Mouse (Mus musculus) intestine, postnatal 0 days (tissue): ENCODE measurements at regions not wholly inside any gene's neighbourhood (a gene's known extent, or its start where the extent isn't known, plus 50 kb on each side); places are given as distances from the start of the nearest gene placed in this dataset.

Experiments
- ATAC-seq: fragments of 200-750 bp; cut with Nextera tagmentation; 2 replicates; pipeline ENCODE4 v1.8.0; 2017; ENCODE audit warnings: mild to moderate bottlenecking, moderate TSS enrichment, moderate library complexity
- H3K27ac ChIP-seq: fragments of 300-500 bp; sonication (generic); 2 replicates; pipeline ENCODE4 v1.5.1; 2014; ENCODE audit warnings: mild to moderate bottlenecking, low read depth, low read length, moderate library complexity
- H3K27me3 ChIP-seq: fragments of 300-500 bp; sonication (generic); replicated peaks from 2 replicates; pipeline ENCODE4 v1.6.1; 2014; ENCODE audit warnings: low read length, mixed read lengths; ENCODE audit not compliant: control insufficient read depth, insufficient read depth
- H3K36me3 ChIP-seq: fragments of 300-500 bp; sonication (generic); 2 replicates; pipeline ENCODE4 v1.6.1; 2014; ENCODE audit warnings: mild to moderate bottlenecking, moderate library complexity; ENCODE audit not compliant: control insufficient read depth, insufficient read depth
- H3K4me1 ChIP-seq: fragments of 300-500 bp; sonication (generic); replicated peaks from 2 replicates; pipeline ENCODE4 v1.6.1; 2014; ENCODE audit warnings: antibody characterized with exemption, low read length, mixed read lengths; ENCODE audit not compliant: control insufficient read depth, insufficient read depth
- H3K4me2 ChIP-seq: fragments of 300-500 bp; sonication (generic); replicated peaks from 2 replicates; pipeline ENCODE4 v1.6.1; 2014; ENCODE audit warnings: low read depth, mild to moderate bottlenecking, moderate library complexity
- H3K4me3 ChIP-seq: fragments of 300-500 bp; sonication (generic); 2 replicates; pipeline ENCODE4 v1.5.1; 2014; ENCODE audit warnings: low read depth, low read length
- H3K9ac ChIP-seq: fragments of 300-500 bp; sonication (generic); 2 replicates; pipeline ENCODE4 v1.6.1; 2014; ENCODE audit warnings: mild to moderate bottlenecking, low read depth, low read length
- H3K9me3 ChIP-seq: fragments of 300-500 bp; sonication (generic); 2 replicates; pipeline ENCODE4 v1.6.1; 2016; ENCODE audit warnings: mixed run types; ENCODE audit not compliant: control insufficient read depth
- CTCF ChIP-seq: sonication (generic); IDR thresholded peaks from 2 replicates; pipeline ENCODE4 v1.5.1; 2016; ENCODE audit warnings: low read depth, mild to moderate bottlenecking, control low read depth, antibody characterized with exemption, moderate library complexity
- WGBS: fragments of 180-500 bp; shearing (Covaris S2); extraction: QIAGEN DNeasy Blood & Tissue Kit; methylation state at CpG from one replicate; pipeline ENCODE4 v1.1.7; 2014; 5-methylcytosine and 5-hydroxymethylcytosine counted together

- Histone ChIP-seq H3K27me3 (no peaks in the 10 kb centered on the region), H3K36me3 (no peaks in the 10 kb centered on the region), H3K4me3 (no peak overlapping the region), H3K9me3 (no peaks in the 10 kb centered on the region), H3K9ac (no peak overlapping the region), H3K4me2 (no peak overlapping the region), H3K27ac (no peak overlapping the region), H3K4me1 (no peaks in the 10 kb centered on the region)
- no peak for TF ChIP-seq CTCF
- ATAC-seq: no peak
- WGBS: 79% methylated on average over 3 of the region's 3 CpGs
Observed at GRCm38 (mm10) chr12:58591480-58591829, 322.4 kb upstream of the Clec14a start.

GRCm38 (mm10) chr12:58590547-58591479 lies 321.7 kb upstream of the Clec14a start:
- H3K4me2 ChIP-seq: no peak overlapping the region
- no peaks in the 10 kb centered on the region for H3K27me3 ChIP-seq
- no peaks in the 10 kb centered on the region for H3K36me3 ChIP-seq
- H3K9ac ChIP-seq: no peak overlapping the region
- H3K4me3 ChIP-seq: no peak overlapping the region
- no peak for ATAC-seq
- no peaks in the 10 kb centered on the region for H3K9me3 ChIP-seq
- no peak for TF ChIP-seq CTCF
- no peak overlapping the region for H3K27ac ChIP-seq
- WGBS: 76% methylated on average over 7 of the region's 7 CpGs
- no peaks in the 10 kb centered on the region for H3K4me1 ChIP-seq

- no peak for ATAC-seq
- Histone ChIP-seq H3K9me3 (no peaks in the 10 kb centered on the region), H3K4me2 (no peak overlapping the region), H3K4me3 (no peak overlapping the region), H3K27ac (no peak overlapping the region), H3K9ac (no peak overlapping the region), H3K27me3 (no peaks in the 10 kb centered on the region), H3K36me3 (no peaks in the 10 kb centered on the region), H3K4me1 (no peaks in the 10 kb centered on the region)
- no peak for TF ChIP-seq CTCF
- WGBS: 91% methylated on average over 5 of the region's 5 CpGs
Observed at GRCm38 (mm10) chr12:58581811-58582572, 312.9 kb upstream of the Clec14a start.

GRCm38 (mm10) chr12:58569056-58569455 lies 300.0 kb upstream of the Clec14a start:
- Histone ChIP-seq H3K27ac (no peak overlapping the region), H3K4me3 (no peak overlapping the region), H3K4me1 (no peaks in the 10 kb centered on the region), H3K4me2 (no peak overlapping the region), H3K9ac (no peak overlapping the region), H3K27me3 (no peaks in the 10 kb centered on the region), H3K36me3 (no peaks in the 10 kb centered on the region), H3K9me3 (no peaks in the 10 kb centered on the region)
- no peak for TF ChIP-seq CTCF
- no peak for ATAC-seq
- WGBS: 71% methylated on average over 1 of the region's 1 CpGs

- no peaks in the 10 kb centered on the region for H3K4me1 ChIP-seq
- no peak overlapping the region for H3K27ac ChIP-seq
- TF ChIP-seq CTCF: no peak
- 81% methylated on average over 5 of the region's 5 CpGs for WGBS
- H3K27me3 ChIP-seq: no peaks in the 10 kb centered on the region
- no peaks in the 10 kb centered on the region for H3K36me3 ChIP-seq
- H3K9me3 ChIP-seq: no peaks in the 10 kb centered on the region
- no peak overlapping the region for H3K4me3 ChIP-seq
- H3K9ac ChIP-seq: no peak overlapping the region
- no peak overlapping the region for H3K4me2 ChIP-seq
- no peak for ATAC-seq
Observed at GRCm38 (mm10) chr12:58560840-58561239, 291.8 kb upstream of the Clec14a start.

- no peak overlapping the region for H3K9ac ChIP-seq
- H3K9me3 ChIP-seq: no peaks in the 10 kb centered on the region
- TF ChIP-seq CTCF: no peak
- no peak overlapping the region for H3K4me3 ChIP-seq
- ATAC-seq: no peak
- H3K36me3 ChIP-seq: no peaks in the 10 kb centered on the region
- H3K4me2 ChIP-seq: no peak overlapping the region
- no peaks in the 10 kb centered on the region for H3K4me1 ChIP-seq
- H3K27ac ChIP-seq: no peak overlapping the region
- WGBS: 64% methylated on average over 1 of the region's 1 CpGs
- H3K27me3 ChIP-seq: no peaks in the 10 kb centered on the region
Observed at GRCm38 (mm10) chr12:58559833-58560232, 290.7 kb upstream of the Clec14a start.
